In the genomic region with DNA sequence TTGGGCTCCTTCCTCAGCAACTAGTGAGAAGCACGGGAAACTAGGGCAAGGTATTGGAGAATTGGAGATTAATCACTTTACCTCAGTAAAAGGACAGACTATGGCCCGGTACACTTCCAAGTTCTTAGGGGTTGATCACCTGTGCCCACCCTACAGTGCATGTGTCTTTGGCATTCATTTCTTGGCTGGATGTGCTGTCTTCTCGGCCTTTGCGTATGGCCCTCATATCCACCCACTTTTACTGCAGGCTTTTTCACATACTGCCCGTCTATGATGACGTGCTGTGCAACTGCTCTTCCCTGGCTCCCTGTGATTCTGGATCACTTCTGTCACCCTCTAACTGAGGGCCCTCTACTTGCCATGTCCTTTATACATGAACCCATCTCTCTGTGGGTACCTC, we compare ENCODE assay signal across 8 mouse cellular contexts. TPM values are rescaled to one million over a fixed set of nuclear protein-coding genes. Genes with fewer than 3 reads are reported as not detected.
DNase-seq lines count a peak whose midpoint lies in the region; ATAC-seq and TF ChIP-seq lines count a peak whose summit lies in the region.

No protein-coding gene starts in this region.

- peaks cover 24% of the 10 kb centered on the region for H3K4me1 ChIP-seq in heart, embryonic 13.5 days
- H3K4me1 ChIP-seq in ES-Bruce4 (ENCODE audit: control insufficient read depth, insufficient read depth, low read length), result no peaks in the 10 kb centered on the region
- H3K4me1 ChIP-seq in forebrain, embryonic 15.5 days, result peaks cover 18% of the 10 kb centered on the region
- H3K4me1 ChIP-seq in liver, embryonic 16.5 days (ENCODE audit: control insufficient read depth, low read depth, low read length), result peaks cover 25% of the 10 kb centered on the region

- intact Hi-C loops in heart, postnatal 25 days (cut with DNase I), result loop anchor here (1.0 kb wide), 2 partner anchors 20 to 32 kb away; a partner anchor contains a TSS
- intact Hi-C loops in left cerebral cortex, postnatal 14 days (cut with DNase I), result no loop called here
- intact Hi-C loops in left cerebral cortex, postnatal 4 days (cut with DNase I), result no loop called here

- no peak for TF ChIP-seq EP300 in ES-Bruce4 (IDR thresholded peaks at IDR 0.05; ENCODE audit: insufficient read depth, low read depth, low read length)

- ATAC-seq in heart, embryonic 13.5 days (ENCODE audit: extremely low read depth, insufficient number of reproducible peaks, low FRiP score, low TSS enrichment), result no peak
- ATAC-seq in forebrain, embryonic 15.5 days (replicated peaks), result no peak
- ATAC-seq in liver, embryonic 16.5 days (ENCODE audit: low read depth), result no peak

- peaks cover 11% of the 10 kb centered on the region for H3K36me3 ChIP-seq in heart, embryonic 13.5 days
- H3K36me3 ChIP-seq in ES-Bruce4 (ENCODE audit: control insufficient read depth, insufficient read depth, low read length, poor library complexity, severe bottlenecking), result peaks cover 4% of the 10 kb centered on the region; the same call in 1 of the 2 replicates
- no peaks in the 10 kb centered on the region for H3K36me3 ChIP-seq in forebrain, embryonic 15.5 days
- no peaks in the 10 kb centered on the region for H3K36me3 ChIP-seq in liver, embryonic 16.5 days (ENCODE audit: control insufficient read depth, insufficient read depth)

- peak overlapping the region; percentile 85 for H3K4me3 ChIP-seq in heart, embryonic 13.5 days
- H3K4me3 ChIP-seq in ES-Bruce4 (ENCODE audit: low read depth, low read length), result peak overlapping the region; percentile 75; the same call in 1 of the 2 replicates
- H3K4me3 ChIP-seq in forebrain, embryonic 15.5 days, result peak overlapping the region; percentile 98; the same call in 1 of the 2 replicates
- H3K4me3 ChIP-seq in liver, embryonic 16.5 days (ENCODE audit: low read depth, low read length), result peak overlapping the region; percentile 99

- TF ChIP-seq POLR2A in ES-Bruce4 (IDR thresholded peaks at IDR 0.05; ENCODE audit: insufficient read depth, low read length), result no peak

- peak overlapping the region; percentile 79 for H3K9ac ChIP-seq in heart, embryonic 13.5 days
- H3K9ac ChIP-seq in ES-Bruce4 (ENCODE audit: low read depth, poor library complexity, severe bottlenecking), result peak overlapping the region; percentile 64
- H3K9ac ChIP-seq in forebrain, embryonic 15.5 days (replicated peaks), result no peak overlapping the region
- peak overlapping the region; percentile 63 for H3K9ac ChIP-seq in liver, embryonic 16.5 days (ENCODE audit: low read depth, low read length)

- H3K4me2 ChIP-seq in heart, embryonic 13.5 days, result peak overlapping the region; percentile 97
- peak overlapping the region; percentile 51 for H3K4me2 ChIP-seq in forebrain, embryonic 15.5 days (replicated peaks)
- peak overlapping the region; percentile 62 for H3K4me2 ChIP-seq in liver, embryonic 16.5 days (ENCODE audit: low read depth, low read length)

- H3K27ac ChIP-seq in heart, embryonic 13.5 days (replicated peaks), result no peak overlapping the region
- H3K27ac ChIP-seq in ES-Bruce4 (ENCODE audit: insufficient read depth, low read length), result no peak overlapping the region
- H3K27ac ChIP-seq in forebrain, embryonic 15.5 days (replicated peaks), result no peak overlapping the region
- peak overlapping the region; percentile 10; the same call in 1 of the 2 replicates for H3K27ac ChIP-seq in liver, embryonic 16.5 days (ENCODE audit: low read length)

- no peak for TF ChIP-seq CTCF in ES-Bruce4 (IDR thresholded peaks at IDR 0.05; ENCODE audit: low read depth, low read length)

- H3K27me3 ChIP-seq in heart, embryonic 13.5 days (replicated peaks), result no peaks in the 10 kb centered on the region
- no peaks in the 10 kb centered on the region for H3K27me3 ChIP-seq in ES-Bruce4 (ENCODE audit: control insufficient read depth, insufficient read depth, low read length, poor library complexity, severe bottlenecking)
- H3K27me3 ChIP-seq in forebrain, embryonic 15.5 days, result no peaks in the 10 kb centered on the region
- H3K27me3 ChIP-seq in liver, embryonic 16.5 days (ENCODE audit: control insufficient read depth, insufficient read depth, low read depth, low read length), result no peaks in the 10 kb centered on the region

- H3K9me3 ChIP-seq in heart, embryonic 13.5 days, result peaks cover 12% of the 10 kb centered on the region
- no peaks in the 10 kb centered on the region for H3K9me3 ChIP-seq in ES-Bruce4 (replicated peaks; ENCODE audit: control insufficient read depth, insufficient read depth, low read length, poor library complexity, severe bottlenecking)
- H3K9me3 ChIP-seq in forebrain, embryonic 15.5 days, result no peaks in the 10 kb centered on the region
- H3K9me3 ChIP-seq in liver, embryonic 16.5 days (replicated peaks; ENCODE audit: control insufficient read depth, low read length), result no peaks in the 10 kb centered on the region

- 78% methylated on average over 6 of the region's 6 CpGs for WGBS in heart, embryonic 13.5 days
- WGBS in forebrain, embryonic 15.5 days, result 85% methylated on average over 6 of the region's 6 CpGs
- 73% methylated on average over 6 of the region's 6 CpGs for WGBS in liver, embryonic 16.5 days (ENCODE audit: insufficient replicate concordance)

- DNase-seq in heart, postnatal 25 days (ENCODE audit: low spot score), result no peak
- no peak for DNase-seq in Muller cell, postnatal 12 days (ENCODE audit: inconsistent ontology term)
- DNase-seq in left cerebral cortex, postnatal 14 days (ENCODE audit: low spot score in 2 of 2), result no peak
- DNase-seq in left cerebral cortex, postnatal 4 days, result no peak

RNA-seq across cellular contexts. Expression of a gene that starts 1.0 kb away (rescaled TPM):
- polyA plus RNA-seq in heart, embryonic 13.5 days (2015; fragmentation: Nextera tagmentation; extraction: Ambion mirVana), result 9.7 and 11.7 TPM in 2 replicates
- total RNA-seq in heart, postnatal 25 days (2021), result 10 to 100 TPM; 48.3 to 50.7 TPM
- polyA plus RNA-seq in ES-Bruce4 (2011; ENCODE audit: insufficient read depth, insufficient read length, low read depth, missing spikeins), result 66.9 and 74.2 TPM in 2 replicates
- 16.5 and 17.3 TPM in 2 replicates for polyA plus RNA-seq in forebrain, embryonic 15.5 days (2015; fragmentation: Nextera tagmentation; extraction: Ambion mirVana)
- 4.1 and 4.7 TPM in 2 replicates for polyA plus RNA-seq in liver, embryonic 16.5 days (2015; fragmentation: Nextera tagmentation; extraction: Ambion mirVana)
- 10 to 100 TPM; 64.4 to 65.9 TPM for total RNA-seq in left cerebral cortex, postnatal 14 days (2021)
- 10 to 100 TPM; 72.8 to 73.3 TPM for total RNA-seq in left cerebral cortex, postnatal 4 days (2021)

RNA-seq across cellular contexts. Expression of a gene that starts 19.7 kb away (rescaled TPM):
- 127 and 141 TPM in 2 replicates for polyA plus RNA-seq in heart, embryonic 13.5 days (2015; fragmentation: Nextera tagmentation; extraction: Ambion mirVana)
- total RNA-seq in heart, postnatal 25 days (2021), result 100 to 1,000 TPM; 108 to 112 TPM
- 508 and 526 TPM in 2 replicates for polyA plus RNA-seq in ES-Bruce4 (2011; ENCODE audit: insufficient read depth, insufficient read length, low read depth, missing spikeins)
- 226 and 235 TPM in 2 replicates for polyA plus RNA-seq in forebrain, embryonic 15.5 days (2015; fragmentation: Nextera tagmentation; extraction: Ambion mirVana)
- polyA plus RNA-seq in liver, embryonic 16.5 days (2015; fragmentation: Nextera tagmentation; extraction: Ambion mirVana), result 53.6 and 57.1 TPM in 2 replicates
- total RNA-seq in left cerebral cortex, postnatal 14 days (2021), result 100 to 1,000 TPM; 130 to 139 TPM
- total RNA-seq in left cerebral cortex, postnatal 4 days (2021), result 100 to 1,000 TPM; 131 to 136 TPM

RNA-seq across cellular contexts. Expression of a gene that starts 32.9 kb away (rescaled TPM):
- polyA plus RNA-seq in heart, embryonic 13.5 days (2015; fragmentation: Nextera tagmentation; extraction: Ambion mirVana), result 55.0 and 57.2 TPM in 2 replicates
- total RNA-seq in heart, postnatal 25 days (2021), result 10 to 100 TPM; 68.3 to 70.1 TPM
- polyA plus RNA-seq in ES-Bruce4 (2011; ENCODE audit: insufficient read depth, insufficient read length, low read depth, missing spikeins), result 207 and 219 TPM in 2 replicates
- polyA plus RNA-seq in forebrain, embryonic 15.5 days (2015; fragmentation: Nextera tagmentation; extraction: Ambion mirVana), result 62.7 and 68.2 TPM in 2 replicates
- polyA plus RNA-seq in liver, embryonic 16.5 days (2015; fragmentation: Nextera tagmentation; extraction: Ambion mirVana), result 35.1 and 35.8 TPM in 2 replicates
- 10 to 100 TPM; 45.5 to 48.5 TPM for total RNA-seq in left cerebral cortex, postnatal 14 days (2021)
- total RNA-seq in left cerebral cortex, postnatal 4 days (2021), result 10 to 100 TPM; 43.6 to 49.0 TPM

RNA-seq across cellular contexts. Expression of a gene that starts 39.9 kb away (rescaled TPM):
- polyA plus RNA-seq in heart, embryonic 13.5 days (2015; fragmentation: Nextera tagmentation; extraction: Ambion mirVana), result 0.04 and 0.17 TPM in 2 replicates
- total RNA-seq in heart, postnatal 25 days (2021), result under 1 TPM in 1 of 2 experiments, not detected in 1; 0.08 TPM
- 0.18 TPM in 1 of 2 replicates, not detected in the other for polyA plus RNA-seq in ES-Bruce4 (2011; ENCODE audit: insufficient read depth, insufficient read length, low read depth, missing spikeins)
- not detected in 2 replicates for polyA plus RNA-seq in forebrain, embryonic 15.5 days (2015; fragmentation: Nextera tagmentation; extraction: Ambion mirVana)
- 0.29 and 0.37 TPM in 2 replicates for polyA plus RNA-seq in liver, embryonic 16.5 days (2015; fragmentation: Nextera tagmentation; extraction: Ambion mirVana)
- not detected for total RNA-seq in left cerebral cortex, postnatal 14 days (2021)
- not detected for total RNA-seq in left cerebral cortex, postnatal 4 days (2021)

RNA-seq across cellular contexts. Expression of a gene that starts 43.7 kb away (rescaled TPM):
- polyA plus RNA-seq in heart, embryonic 13.5 days (2015; fragmentation: Nextera tagmentation; extraction: Ambion mirVana), result 28.9 and 30.1 TPM in 2 replicates
- total RNA-seq in heart, postnatal 25 days (2021), result 10 to 100 TPM; 12.1 to 12.4 TPM
- 64.3 and 68.4 TPM in 2 replicates for polyA plus RNA-seq in ES-Bruce4 (2011; ENCODE audit: insufficient read depth, insufficient read length, low read depth, missing spikeins)
- polyA plus RNA-seq in forebrain, embryonic 15.5 days (2015; fragmentation: Nextera tagmentation; extraction: Ambion mirVana), result 49.7 and 50.0 TPM in 2 replicates
- 17.2 and 17.5 TPM in 2 replicates for polyA plus RNA-seq in liver, embryonic 16.5 days (2015; fragmentation: Nextera tagmentation; extraction: Ambion mirVana)
- total RNA-seq in left cerebral cortex, postnatal 14 days (2021), result 10 to 100 TPM; 14.3 to 15.2 TPM
- 10 to 100 TPM; 23.4 to 24.9 TPM for total RNA-seq in left cerebral cortex, postnatal 4 days (2021)
